Mouse (Mus musculus) thymus, adult 18-20 months (tissue): Measurements from ENCODE around the gene Gm8024.
"Not testable (repeated sequence)": the region's sequence is repeated elsewhere in the genome, so short reads cannot be mapped to it uniquely, and the experiment has no call there.

Experiments
- DNase-seq, 2 experiments: peaks; one replicate each; pipeline ENCODE4 v3.0.0; 2022; ENCODE audit warnings: mixed read lengths in 2 of 2

Gene Gm8024

DNA sequence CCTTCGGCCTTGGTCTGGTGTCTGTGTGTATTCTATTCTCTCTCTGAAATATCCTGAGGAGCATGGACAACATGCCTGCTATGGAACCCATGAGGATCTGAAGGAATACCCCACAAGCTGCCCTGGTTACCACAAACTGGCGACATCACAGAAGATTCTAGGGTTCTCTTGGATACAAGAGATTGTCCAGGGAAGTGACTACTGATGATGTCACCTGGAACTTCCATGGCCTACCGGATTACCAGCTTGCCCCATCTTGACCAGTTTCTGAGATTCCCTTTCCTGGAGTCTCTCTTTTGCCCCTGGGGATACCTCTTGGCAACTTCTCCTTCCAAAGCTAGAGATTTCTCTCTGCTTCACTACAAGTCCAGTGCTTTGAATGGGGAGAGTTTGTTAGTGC is at the start of gene Gm8024:
TSS of gene Gm8024 (minus strand) at position 101 of the 400 bp plus-strand sequence.
- DNase-seq: not testable (repeated sequence)

DNA sequence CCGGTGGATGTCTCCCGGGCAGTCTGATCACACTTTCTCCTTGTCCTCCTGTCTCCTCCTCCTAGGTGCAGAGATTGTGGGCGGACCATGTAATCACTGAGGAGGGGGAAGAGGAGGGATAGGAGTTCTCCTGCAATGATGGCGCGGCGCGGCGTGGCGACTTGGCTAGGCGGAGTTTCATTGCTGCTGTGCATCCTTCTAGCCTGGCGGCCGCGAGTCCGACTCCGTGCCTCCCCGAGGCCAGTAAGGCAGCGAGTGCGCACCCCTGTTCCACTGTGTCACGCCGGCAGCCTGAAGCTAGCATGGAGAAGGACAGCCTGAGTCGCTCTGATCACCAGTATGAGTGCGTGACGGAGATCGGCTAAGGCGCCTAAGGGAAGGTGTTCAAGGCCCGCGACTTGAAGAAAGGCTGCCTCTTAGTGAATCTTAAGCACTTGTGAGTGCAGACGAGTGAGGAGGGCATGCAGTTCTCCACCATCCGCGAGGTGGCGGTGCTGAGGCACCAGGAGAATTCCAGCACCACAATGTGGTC is 19.2 kb upstream of the Gm8024 start:
- DNase-seq: not testable (repeated sequence)

DNA sequence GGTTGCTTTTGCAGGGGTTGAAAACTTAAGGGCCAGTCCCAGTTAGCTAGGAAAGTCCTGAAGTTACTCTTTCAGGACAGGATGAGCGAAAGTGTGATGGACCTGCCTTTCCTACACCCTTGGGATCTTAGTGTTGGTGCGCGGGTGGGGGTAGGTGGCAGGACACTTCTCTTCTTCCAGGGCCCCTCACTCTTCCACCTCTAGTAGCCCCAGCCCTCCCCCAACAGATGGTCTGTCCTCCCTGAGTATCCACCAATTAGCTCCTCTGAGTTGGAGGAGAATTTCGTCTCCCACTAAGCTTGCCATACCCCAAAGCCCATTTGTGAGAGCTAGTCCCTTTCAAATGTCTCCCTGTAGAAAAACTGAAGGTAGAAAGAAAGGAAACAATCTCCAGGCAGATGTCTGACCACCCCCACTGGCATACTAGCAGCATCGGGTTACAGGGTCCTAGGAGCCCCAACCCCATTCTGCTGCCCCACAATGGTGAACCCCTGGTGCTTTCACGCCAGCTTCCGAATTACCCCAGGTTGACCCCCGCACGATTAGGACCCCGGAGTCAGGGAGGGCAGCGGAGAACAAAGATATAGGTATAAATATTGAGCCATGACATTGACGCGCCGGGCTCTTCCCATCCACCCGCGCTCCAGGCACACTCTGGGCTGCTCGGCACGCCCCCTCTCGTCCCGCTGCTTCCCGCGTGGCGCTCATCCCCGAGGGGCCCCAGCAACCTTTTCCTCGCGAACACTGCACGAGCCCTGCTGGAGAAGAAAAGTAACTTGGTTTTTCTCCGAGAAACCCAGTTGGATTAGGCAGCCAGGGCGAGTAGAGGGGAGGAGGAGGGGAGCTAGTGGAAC is 18.5 kb upstream of the Gm8024 start:
- not testable (repeated sequence) for DNase-seq

DNA sequence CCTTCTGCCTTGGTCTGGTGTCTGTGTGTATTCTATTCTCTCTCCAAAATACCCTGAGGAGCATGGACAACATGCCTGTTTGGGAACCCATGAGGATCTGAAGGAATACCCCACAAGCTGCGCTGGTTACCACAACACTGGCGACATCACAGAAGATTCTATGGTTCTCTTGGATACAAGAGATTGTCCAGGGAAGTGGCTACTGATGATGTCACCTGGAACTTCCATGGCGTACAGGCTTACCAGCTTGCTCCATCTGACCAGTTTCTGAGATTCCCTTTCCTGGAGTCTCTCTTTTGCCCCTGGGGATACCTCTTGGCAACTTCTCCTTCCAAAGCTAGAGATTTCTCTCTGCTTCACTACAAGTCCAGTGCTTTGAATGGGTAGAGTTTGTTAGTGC is 21.8 kb downstream of the Gm8024 start, which contains the start of gene Gm8020:
TSS of gene Gm8020 (minus strand) at position 101 of the 400 bp plus-strand sequence.
- DNase-seq: not testable (repeated sequence)
